Mouse (Mus musculus): ENCODE data around the gene Pank2.

DNA sequence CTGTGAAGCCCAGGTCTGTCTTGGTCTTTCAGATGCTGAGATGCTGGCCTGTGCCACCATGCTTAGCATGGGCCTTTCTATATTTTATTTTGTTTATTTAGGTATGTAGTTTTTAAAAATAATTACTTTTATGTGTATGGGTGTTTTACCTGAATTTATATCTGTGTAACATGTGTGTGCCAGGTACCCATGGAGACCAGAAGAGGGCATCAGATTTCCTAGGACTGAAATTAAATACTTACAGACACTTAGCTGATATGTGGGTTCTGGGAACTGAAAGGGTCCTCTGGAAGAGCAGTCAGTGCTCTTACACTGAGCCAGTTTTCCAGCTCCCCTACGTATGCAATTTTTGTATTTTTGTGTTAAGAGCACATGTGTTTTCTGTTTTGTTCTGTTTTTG is 24.0 kb downstream of the Pank2 start:
- no peak for TF ChIP-seq MAFK (IDR thresholded peaks at IDR 0.05; ENCODE audit: insufficient read depth, low read depth, low read length)
- no peak for TF ChIP-seq HCFC1 (IDR thresholded peaks at IDR 0.05; ENCODE audit: borderline replicate concordance, insufficient read depth, low read length)

Data from ES-E14 (cell line).